Mouse (Mus musculus): ENCODE results near the gene Serac1.

DNA sequence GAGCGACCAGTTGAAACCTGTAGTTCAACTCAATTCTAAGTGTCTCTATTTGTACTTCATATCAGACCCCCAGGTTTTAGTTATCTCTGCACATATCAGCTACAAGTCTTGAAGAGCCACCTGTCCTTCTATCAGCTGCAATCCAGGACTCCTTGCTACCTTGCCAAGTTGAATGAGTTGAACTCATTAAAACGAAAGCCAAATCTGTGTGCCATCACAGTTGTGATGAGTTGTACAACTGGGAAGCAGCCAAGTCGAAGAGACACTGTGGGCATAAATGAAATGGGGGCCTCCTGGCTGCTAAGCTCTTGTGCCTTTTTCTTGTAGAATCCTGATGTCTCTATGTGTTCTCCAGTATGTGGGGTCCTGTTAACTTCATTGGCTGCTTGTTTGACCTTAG is 45.9 kb upstream of the Serac1 start:
- TF ChIP-seq CTCF (IDR thresholded peaks at IDR 0.05; ENCODE audit: extremely low read depth, insufficient read depth, low read length), result no peak
- no peak for TF ChIP-seq POLR2A (IDR thresholded peaks at IDR 0.05; ENCODE audit: extremely low read depth, insufficient read depth, low read length)
